Mouse (Mus musculus) cerebral cortex, adult 2 months (tissue): ENCODE data around the gene Ccl1.

ENCODE experiments used
- WGBS: fragments of 180-500 bp; shearing (Covaris S2); methylation state at CpG from one replicate; pipeline ENCODE4 v1.1.7; 2018; 5-methylcytosine and 5-hydroxymethylcytosine counted together

The Ccl1 gene

DNA sequence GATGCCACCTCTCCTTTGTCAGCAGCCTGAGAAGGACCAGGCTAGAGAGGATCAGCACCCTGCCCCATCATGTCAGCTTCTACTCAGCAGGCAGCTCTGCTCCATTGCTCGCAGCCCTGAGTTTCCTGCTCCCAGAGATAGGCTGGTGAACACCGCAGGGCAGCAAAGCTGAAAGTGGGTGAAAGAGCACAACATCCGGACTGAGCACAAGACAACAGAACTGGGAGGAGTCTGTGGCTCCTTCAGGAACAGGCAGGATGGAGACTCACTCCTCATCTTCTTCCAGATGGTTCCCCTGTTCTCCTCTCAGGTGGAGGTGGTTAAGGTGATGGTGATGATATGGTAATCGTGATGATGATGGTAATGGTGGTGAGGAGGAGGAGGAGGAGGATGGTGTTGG, at the start of gene Ccl1:
TSS of gene Ccl1 (minus strand) at position 101 of the 400 bp plus-strand sequence.
- WGBS: 77% methylated on average over 4 of the region's 4 CpGs

DNA sequence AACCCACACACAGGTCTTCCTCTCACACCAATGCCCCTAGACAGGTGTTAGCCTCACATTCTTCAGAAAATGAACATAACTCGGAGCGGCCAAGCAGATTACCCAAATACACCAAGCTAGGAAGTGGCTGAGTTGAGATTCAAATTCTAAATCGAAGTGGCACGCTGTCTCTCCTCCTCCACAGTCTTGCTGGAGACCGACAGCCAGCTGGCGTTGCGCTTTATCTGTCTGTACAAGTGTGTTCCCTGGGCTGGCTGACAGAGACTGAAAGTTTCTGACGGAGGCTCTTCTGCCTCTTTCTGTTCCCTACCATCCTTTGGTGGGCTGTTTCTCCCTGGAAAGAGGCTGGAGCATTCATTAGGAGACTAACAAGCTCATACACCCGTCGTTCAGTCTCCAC, 45.5 kb upstream of the Ccl1 start:
- 54% methylated on average over 10 of the region's 10 CpGs for WGBS

DNA sequence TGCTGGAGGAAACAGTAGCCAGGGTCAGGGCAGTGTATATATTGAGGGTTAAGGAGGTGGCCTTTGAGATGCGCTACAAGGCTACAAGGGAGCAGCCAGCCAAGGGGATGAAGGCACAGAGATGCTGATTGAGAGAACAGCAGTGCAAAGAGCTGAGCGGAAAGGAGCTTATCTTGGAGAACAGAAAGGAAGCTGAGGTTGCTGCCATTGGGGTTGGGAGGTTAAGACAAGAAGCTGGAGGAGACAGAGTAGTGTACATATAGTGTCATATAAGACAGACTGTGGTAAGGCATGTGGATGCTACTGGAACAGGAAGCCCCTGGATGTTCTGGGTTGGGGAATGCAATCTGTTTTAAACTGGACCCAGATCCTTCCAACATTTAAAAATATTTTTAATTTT, 35.4 kb upstream of the Ccl1 start:
- 78% methylated on average over 2 of the region's 2 CpGs for WGBS

DNA sequence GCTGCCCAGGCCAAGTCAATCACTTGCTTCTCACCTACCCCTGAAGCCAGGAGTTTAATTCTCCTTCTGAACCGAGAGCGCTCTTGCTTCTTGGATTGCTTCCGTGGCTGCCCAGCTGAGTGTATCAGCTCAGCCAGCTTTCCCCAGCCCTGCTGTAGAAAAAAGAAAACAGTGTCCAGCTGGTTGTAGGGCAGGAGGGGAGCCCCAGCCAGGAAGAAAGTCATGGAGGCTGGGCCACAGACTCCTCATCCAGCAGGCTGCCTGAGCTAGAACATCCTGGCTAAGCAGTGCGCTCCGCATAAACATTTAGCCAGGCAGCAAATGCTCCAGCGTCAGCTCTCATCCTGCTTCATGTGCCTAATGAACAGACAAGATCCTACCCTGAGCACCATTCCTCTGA, 34.9 kb upstream of the Ccl1 start:
- 43% methylated on average over 6 of the region's 6 CpGs for WGBS

DNA sequence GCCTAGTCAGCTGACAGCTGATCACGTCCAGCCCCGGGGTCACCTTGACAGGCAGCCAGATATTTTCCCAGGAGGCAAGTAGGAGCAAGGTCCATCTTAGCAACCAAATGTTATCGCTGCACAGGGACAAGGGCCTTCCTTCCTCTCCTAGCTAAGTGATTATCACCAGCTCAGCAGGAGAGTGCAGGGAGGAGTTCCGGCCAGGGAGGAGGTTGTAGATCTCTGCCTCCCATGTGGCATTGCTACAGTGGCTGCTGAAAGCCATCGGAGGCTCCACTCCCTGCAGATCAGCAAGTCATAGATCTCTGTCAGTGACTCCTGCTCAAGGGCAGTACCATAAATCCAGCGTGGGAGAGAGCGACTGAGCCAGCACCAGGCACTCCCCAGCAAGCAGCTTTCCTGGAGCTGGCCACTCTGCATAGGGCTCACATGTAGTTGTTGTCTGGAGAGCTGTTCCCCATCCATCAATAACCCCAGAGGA, 34.5 kb upstream of the Ccl1 start:
- 41% methylated on average over 7 of the region's 7 CpGs for WGBS

DNA sequence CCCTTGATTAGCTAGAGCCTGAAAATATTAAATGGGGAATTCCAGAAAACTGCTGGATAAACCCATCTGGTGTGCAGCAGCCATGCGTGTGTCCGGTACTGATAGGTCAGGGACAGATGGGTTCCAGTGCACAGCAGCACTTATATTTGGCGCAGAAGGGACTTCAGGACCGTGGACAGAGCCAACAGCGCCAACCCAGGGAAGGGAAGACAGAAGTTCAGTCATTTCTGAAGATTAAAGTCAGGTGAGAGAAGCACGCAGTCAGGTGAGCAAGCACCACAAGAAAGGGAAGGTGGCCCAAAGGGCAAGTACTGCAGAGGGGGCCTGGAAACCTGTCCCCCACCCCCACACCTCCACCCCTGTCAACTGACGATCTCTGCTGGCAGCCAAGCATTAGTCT, 7.7 kb upstream of the Ccl1 start:
- whole genome bisulfite sequencing: 77% methylated on average over 7 of the region's 7 CpGs

DNA sequence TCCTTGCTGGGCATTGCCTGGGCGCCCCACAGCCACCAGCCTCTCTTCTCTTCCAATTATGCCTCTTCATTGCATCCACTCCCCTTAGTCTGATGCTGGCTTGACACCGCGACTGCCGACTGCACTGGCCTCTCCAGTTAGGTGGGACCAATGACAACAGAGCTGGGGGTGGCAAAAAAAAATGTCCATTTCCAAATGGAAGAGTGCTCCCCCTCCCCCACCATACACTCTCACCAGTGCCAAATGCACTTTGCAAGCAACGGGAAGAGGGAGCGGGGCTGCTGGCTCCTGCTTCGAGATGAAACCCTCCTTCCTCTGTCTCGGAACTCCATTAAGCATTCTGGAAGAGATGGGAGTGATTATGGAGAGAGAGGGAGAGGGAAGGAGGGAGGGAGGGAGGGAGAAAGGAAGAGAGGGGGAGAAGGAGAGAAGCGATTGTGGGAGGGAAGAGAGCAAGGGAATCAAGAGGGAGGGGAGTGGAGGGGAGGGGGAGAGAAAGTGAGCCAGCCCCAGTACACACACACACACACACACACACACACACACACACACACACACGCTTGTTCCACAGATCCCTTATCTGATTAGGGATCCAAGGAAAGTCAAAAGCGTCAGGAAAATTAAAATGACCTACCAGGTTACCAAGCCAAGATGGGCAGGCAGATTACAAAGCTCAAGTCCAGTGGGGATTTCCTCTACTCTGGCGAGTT, 5.0 kb upstream of the Ccl1 start:
- WGBS: 16% methylated on average over 12 of the region's 12 CpGs

DNA sequence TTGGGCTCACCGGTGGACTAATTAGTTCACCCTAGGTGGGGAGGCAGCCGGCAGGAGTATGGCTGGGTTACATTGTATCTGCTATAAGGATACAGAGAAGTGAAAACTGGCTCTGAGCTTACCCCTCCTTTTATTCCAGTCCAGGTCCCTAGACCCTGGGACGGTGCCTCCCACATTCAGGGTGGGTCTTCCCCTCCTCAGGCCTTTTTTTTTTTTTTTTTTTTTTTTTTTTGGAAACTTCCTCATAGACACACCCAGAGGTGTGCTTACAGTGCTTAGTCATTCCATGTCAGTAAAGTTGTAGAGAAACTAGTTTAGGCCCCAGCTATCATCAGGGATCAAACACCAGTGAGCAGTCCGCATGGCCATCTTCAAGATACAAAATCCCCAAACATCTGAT, 7.6 kb downstream of the Ccl1 start:
- 82% methylated on average over 4 of the region's 4 CpGs for WGBS

DNA sequence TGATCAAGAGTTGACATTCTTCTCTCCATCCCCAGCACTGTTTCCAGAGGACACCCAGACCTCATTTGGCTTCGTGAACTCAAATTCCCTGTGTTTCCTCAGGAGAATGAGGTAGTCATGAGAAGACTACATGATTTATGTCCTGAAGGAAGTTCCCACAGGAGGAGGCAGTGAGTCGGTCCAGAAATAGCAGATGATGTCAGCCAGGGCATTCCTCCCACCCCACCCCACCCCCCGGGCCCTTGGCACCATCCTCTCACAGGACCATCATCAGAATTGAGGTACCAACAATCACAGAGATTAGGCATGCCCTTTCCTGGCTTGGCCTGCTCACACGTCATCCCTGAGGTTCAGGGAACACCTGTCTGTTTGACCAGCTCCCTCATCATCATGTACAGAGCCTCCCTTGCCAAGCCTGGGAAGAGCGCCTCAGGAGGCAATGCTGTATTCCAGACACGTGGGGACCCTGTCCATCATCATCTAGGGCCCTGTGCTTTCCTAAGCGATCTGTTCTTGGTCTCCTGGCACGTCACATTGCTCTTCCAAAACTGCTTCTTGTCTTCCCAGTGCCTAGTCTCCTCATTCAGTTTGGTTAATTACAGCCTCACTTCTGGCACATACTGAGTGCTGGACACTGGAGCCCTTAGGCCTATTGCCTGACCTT, 31.2 kb downstream of the Ccl1 start:
- 65% methylated on average over 8 of the region's 8 CpGs for WGBS

DNA sequence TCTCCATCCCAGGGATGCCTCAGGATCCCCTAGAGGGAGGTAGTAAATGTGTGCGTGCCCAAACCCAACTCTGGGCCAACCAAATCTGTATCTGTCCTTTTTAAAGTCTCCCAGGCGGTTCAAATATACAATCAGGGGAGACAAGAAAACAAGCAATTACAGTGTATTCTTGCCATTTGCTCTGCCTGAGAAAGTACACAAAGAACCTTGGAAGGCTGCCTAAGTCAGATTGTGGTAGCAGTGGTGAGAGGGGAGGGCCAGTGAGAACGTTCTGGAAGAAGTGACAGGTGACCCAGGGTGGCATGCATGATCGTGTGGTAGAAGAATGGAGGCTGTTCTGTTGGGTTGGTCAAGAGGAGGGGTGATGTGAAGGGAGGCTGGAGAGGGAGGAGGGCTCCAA, 46.4 kb downstream of the Ccl1 start:
- 51% methylated on average over 4 of the region's 4 CpGs for WGBS

DNA sequence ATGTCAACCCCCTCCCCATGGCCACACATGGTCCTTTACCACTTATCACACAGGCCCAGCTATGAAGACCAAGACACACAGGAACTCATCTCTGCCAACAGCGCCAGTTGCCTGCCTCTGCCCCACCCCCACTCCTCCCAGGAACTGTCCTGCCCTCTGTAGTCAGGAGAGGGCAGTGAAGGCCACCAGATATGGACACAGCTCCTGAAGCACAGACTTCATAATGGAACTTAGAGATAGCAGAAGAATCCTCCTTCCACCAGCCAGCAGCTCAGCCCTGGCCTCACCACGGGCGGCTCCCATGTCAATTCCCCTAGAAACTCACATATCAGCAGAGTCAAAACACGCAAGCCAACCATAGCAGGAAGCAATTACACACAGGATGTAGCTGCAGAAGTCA, 49.9 kb downstream of the Ccl1 start:
- 52% methylated on average over 4 of the region's 4 CpGs for WGBS

DNA sequence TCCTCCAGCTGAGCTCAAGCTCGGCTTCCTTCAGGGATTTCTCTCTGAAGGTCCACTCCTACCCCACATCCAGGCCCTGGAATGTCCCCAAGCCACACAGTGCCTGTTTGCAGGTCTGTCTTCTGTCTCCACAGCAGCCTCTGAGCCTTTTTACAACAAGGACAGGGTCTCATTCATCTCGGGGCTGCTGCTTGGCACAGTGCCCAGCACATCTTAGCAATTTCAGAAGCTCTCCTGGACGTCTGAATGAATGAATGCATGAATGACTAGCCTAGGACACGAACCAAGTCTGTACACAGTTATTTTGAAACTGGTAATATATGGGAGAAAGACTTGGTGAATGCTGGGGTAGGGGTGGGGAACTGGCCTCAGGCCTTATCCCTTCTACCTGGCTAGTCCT, 52.1 kb downstream of the Ccl1 start:
- 48% methylated on average over 4 of the region's 4 CpGs for WGBS

DNA sequence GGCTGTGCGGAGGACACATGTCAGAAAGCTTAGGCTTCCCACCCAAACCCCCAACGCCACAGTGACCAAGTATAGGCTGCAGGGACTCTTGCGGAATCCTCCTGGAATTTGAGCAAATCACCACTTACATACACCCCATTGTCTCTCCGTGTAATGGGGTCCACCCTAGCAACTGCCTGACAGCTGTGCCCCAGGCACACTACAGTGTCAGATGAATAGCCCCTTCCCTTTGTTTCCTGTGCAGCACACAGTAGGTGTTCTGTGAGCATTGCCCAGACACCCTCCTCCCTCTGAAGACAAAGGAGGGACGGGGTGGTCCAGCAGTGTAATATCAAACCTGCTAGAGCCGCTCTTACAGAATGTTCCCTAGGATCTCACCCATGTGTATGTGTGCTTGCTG, 54.2 kb downstream of the Ccl1 start:
- 72% methylated on average over 6 of the region's 6 CpGs for WGBS

DNA sequence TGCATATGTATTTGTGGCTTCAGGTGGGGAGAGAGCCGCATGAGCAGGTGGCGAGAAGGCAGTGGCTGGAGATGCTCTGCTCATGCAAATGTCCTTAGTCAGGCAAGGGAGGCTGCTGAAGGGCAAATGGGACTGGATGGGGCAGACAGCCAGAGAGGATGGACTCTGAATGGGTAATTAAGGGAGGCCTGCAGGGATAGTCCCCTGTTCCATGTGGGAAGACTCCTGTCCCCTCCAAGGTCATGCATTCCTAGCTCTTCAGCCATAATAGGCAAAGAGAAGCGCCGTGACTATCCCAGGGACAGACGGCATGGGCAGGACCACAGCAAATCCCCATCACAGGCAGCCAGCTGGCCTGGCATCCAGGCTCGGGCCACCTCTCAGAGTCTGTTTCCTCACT, 55.5 kb downstream of the Ccl1 start:
- WGBS: 92% methylated on average over 6 of the region's 6 CpGs

DNA sequence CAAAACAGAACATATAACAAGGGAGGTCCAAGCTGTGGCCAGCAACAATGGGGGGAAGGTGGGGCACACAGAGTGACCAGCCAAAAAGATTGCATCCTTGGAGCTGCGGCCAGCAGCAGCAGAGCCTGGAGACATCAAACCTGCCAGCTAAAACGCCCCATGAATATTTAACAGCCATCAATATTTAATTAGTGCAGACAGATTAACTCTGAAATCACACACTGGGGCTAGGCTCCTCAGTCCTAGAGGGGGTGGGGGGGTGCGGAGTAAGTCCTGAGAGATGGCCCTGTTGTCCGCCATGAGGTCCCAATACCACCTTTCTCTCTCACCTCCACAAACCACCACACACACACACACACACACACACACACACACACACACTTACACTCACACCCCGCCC, 68.1 kb downstream of the Ccl1 start:
- 59% methylated on average over 5 of the region's 5 CpGs for WGBS

DNA sequence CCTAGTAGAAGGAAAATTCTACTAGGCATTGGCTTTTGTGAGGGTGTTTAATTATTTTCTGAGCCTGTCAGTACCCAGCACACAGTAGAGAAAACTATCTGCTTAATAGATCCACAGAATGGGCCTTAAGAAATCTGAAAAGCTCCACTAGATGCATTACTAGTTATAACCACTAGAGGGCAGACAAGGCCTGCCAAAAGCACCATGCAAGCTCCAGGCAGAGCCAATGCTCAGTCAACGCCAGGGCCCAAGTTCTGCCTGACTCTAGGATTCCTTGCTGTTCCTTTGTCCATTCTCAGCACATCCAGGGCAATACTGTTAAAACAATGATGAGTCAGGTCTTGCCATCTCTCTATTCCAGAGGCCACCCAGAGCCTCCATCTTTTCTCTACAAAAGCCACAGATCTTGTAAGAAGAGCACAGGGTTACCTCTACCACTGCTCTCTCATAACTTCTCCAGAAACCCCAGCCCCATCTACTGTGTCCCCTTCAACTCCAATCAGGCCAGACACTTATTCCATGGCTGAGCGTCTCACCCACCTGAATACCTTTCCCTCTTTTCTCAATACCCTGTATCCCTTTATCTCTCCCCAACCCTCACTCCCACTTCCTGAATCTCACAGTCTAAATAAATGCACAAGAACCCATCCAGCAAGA, 69.8 kb downstream of the Ccl1 start:
- WGBS: 30% methylated on average over 2 of the region's 2 CpGs

DNA sequence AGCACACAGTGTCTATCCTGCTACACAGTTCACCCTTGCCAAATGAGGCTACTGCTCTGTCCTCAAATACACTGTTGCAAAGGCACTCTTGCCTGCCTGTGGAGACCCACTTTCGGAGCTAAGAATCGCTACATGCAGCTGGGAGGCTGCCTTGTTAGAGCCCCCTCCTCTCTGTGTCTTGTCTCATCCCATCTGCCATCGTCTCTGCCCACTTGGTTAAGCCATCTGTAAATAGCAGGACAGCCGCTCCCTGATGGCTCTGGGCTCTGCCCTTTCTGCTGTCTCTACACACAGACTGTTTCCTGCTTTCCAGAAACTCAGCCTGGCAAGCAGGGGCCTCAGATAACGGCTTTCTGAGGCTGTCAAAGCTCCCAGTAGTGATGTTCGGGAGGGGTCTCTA, 71.5 kb downstream of the Ccl1 start:
- WGBS: 59% methylated on average over 6 of the region's 6 CpGs

DNA sequence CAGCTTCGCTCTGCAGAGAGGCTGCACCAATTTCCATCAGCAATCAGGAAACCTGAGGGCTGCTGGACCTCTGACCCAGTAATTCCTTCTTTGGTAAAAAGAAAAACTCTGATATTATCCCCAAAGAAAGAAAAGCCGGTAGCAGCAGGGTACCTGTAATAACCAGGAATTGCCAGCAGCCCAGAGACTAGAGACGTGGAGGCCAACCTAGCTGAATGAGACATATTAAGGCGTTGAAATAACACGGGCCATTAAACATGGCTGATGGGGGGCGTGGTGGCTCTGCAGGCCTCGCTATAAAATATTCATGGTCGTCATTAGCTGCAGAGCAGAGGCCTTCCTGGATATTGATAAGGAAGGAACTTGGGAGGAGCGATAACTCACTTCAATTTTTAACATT, 78.5 kb downstream of the Ccl1 start:
- WGBS: 75% methylated on average over 9 of the region's 9 CpGs

DNA sequence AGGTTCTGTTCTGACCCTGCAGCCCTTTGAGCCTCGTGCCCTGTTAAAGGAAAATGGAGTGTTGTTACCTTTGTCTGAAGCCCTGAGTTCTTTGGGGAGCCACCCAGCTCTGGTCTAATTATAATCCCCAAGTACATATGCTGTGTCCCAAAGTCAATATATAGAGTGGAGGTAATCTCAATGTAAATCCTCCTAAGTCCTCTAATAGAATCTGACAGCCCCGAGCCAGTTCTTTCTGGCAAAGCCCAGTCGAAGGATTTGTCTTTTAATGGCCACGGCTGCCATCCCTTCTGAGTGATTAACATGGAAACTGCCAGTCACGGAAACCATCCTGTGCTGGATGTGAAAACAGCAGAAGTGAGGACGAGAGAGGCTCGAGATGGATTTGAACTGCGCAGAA, 79.6 kb downstream of the Ccl1 start:
- 75% methylated on average over 8 of the region's 8 CpGs for WGBS

DNA sequence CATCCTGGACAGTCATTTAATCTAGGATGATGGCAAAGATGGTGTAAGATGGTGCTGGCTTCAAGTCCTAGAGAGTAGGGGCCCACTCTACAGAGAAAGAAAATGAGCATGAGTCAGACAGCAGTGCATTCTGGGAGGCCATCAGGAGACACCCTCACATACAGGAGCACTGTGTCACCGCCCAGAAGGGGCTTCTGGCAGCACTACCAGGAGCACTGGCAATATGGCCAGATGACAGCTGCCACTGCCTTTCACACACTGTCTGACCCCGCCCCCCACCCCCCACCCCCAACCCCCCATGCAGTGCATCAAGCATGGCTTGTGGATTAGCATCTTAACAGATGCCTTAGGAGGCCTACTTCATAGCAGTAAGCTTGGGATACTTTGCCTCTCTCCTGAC, 89.0 kb downstream of the Ccl1 start:
- WGBS: 51% methylated on average over 2 of the region's 2 CpGs

DNA sequence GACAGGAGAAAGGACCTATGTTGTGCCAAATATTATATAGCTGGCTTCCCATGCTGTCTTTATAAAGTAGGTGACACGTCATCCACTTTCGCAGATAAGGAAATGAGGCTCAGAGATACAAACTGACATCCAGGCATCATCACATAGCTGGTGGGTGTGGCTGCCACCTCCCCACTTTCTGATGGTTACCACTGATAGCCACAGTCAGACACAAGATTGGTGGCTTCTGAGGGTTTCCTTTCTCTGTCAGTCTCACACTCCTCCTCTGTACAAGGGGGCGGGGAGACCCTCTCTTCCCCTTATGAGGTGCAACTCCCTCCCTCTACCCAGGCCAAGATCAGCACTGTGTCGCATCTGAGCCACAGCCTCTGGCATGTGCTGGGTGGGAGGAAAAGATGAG, 91.1 kb downstream of the Ccl1 start:
- 73% methylated on average over 4 of the region's 4 CpGs for WGBS

DNA sequence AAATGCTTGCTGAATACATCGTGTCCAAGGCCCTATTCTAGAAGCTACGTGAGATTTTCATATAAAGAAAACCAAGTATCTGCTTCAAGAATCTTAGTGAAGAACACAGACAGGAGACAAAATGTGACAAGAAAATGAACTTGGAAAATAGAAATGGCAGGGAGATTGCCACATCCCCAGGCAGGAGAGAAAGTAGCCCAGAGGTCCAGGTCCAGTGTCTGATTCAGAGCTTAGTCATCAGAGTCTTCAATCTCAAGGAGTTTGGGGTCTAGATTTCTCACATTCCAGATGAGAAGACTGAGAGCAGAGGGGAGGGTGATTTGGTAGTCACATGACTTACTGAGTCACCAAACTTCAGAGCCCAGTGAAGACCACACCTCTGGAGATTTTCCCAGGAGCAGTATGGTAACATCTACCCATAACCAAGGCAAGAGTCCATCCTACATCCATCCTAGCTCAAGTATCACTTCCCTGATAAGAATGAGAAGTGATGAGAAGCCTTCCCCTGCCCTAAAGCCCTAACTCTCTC, 98.5 kb downstream of the Ccl1 start:
- 94% methylated on average over 2 of the region's 2 CpGs for WGBS

DNA sequence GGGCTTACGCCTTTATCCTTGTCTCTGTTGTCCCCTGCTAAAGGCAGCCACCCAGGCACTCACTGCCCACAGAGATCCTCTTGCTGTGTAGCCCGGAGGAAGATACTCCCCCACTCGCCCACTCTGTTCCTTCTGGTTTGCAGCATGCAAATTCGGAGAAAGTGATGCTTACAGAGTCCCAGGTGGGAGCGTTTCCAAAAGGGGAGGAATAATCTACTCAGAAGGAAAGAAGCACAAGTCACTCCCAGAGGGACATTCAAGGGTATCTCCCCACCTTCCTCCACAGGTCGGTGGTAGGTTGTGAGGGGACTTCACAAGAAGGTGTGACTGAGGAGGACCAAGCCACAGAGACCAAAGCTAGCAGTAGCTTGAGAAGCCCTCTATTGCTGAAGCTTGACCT, 100.3 kb downstream of the Ccl1 start:
- WGBS: 71% methylated on average over 6 of the region's 6 CpGs
